Mouse (Mus musculus) megakaryocyte, embryonic 14.5 days (primary cell): ENCODE data around the gene Rap1gap. TPM values are rescaled to one million over a fixed set of nuclear protein-coding genes. Genes with fewer than 3 reads are reported as not detected.

ENCODE experiments used
- H3K27me3 ChIP-seq: replicated peaks from 2 replicates; pipeline ENCODE3; 2012; ENCODE audit warnings: inconsistent platforms
- H3K36me3 ChIP-seq: replicated peaks from 2 replicates; pipeline ENCODE3; 2012; ENCODE audit warnings: low read length, inconsistent platforms, mixed read lengths
- H3K4me1 ChIP-seq: 2 replicates; pipeline ENCODE4 v1.6.1; 2012; ENCODE audit warnings: inconsistent platforms
- H3K4me3 ChIP-seq: replicated peaks from 2 replicates; pipeline ENCODE3; 2012; ENCODE audit warnings: moderate library complexity, mild to moderate bottlenecking, inconsistent platforms
- H3K9me3 ChIP-seq: 2 replicates; pipeline ENCODE4 v1.6.1; 2012; ENCODE audit warnings: inconsistent platforms
- FLI1 ChIP-seq: IDR thresholded peaks from 2 replicates; pipeline ENCODE4 v1.6.1; 2012; ENCODE audit warnings: low read length, inconsistent platforms, mixed read lengths
- GATA1 ChIP-seq: IDR thresholded peaks from 3 replicates; pipeline ENCODE4 v1.6.1; 2012; ENCODE audit warnings: mixed read lengths, low read length, inconsistent platforms, borderline replicate concordance
- polyA plus RNA-seq: library from polyadenylated mRNA; stranded (reverse); fragments of >175 nt; gene quantifications from 2 replicates; pipeline ENCODE4 v1.2.3, GENCODE M21; 2012; ENCODE audit warnings: low replicate concordance; ENCODE audit not compliant: insufficient read depth

The Rap1gap gene
- polyA plus RNA-seq, 1 experiment: 3.9 TPM

DNA sequence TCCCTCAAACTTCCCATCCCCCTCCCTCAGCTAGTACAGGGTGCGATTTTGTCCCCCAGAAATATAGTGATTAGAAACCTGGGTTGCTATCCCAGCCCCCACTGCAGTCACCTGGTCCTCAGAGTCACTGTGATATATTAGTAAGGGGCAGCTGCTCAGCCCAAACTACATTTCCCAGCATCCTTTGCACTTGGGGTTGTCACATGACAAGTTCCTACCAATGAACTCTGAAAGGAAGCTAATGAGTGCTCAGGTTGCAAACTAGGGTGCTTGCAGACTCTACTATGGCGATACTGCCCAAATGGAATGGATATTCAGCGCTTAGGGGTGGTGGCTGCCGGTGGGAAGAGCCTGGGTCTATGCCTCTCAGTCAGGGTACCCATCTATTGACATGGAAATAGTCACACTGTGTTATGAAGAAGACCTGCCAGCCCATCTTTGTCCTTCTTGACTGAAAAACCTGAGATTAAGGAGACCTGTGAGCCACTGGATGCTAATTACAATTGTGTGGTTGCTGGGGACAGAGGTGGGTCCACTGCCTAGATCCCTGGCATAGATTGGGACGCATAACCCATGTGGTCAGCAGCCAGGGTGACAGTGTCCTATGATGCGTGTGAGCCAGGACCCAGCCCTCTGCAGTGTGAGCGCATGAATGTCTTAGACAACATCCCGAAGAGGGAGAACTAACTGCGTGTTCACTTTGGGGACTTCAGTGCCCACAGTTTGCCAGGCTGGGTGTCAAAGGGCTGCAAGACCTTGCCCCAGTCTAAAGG lies 74.8 kb downstream of the Rap1gap start:
- Histone ChIP-seq H3K4me3 (no peak overlapping the region), H3K36me3 (no peaks in the 10 kb centered on the region), H3K4me1 (peaks cover 22% of the 10 kb centered on the region), H3K27me3 (peaks cover 83% of the 10 kb centered on the region), H3K9me3 (no peaks in the 10 kb centered on the region)
- TF ChIP-seq GATA1 (no peak), FLI1 (no peak)

DNA sequence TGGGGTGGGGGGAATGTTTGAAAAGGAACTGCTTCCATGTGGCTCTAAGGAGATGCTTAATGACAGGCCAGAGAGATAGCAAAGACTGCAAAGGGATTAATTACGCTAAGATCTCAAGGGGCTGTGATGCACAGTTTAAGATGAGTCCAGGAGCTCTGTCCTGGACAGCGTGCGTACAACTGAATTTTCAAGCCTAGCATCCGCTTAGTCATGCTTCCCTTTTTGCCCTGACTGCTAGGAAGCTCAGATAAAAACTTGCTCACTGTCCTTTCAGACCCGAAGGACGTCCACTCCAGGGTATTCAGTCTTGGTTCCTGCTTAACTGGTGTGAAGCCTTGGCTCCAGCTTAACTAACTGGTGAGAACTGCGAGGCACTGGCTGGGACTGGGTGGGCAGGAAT lies 75.8 kb downstream of the Rap1gap start:
- Histone ChIP-seq H3K4me3 (no peak overlapping the region), H3K4me1 (peaks cover 22% of the 10 kb centered on the region), H3K27me3 (peaks cover 79% of the 10 kb centered on the region), H3K36me3 (no peaks in the 10 kb centered on the region), H3K9me3 (no peaks in the 10 kb centered on the region)
- TF ChIP-seq GATA1 (no peak), FLI1 (no peak)

DNA sequence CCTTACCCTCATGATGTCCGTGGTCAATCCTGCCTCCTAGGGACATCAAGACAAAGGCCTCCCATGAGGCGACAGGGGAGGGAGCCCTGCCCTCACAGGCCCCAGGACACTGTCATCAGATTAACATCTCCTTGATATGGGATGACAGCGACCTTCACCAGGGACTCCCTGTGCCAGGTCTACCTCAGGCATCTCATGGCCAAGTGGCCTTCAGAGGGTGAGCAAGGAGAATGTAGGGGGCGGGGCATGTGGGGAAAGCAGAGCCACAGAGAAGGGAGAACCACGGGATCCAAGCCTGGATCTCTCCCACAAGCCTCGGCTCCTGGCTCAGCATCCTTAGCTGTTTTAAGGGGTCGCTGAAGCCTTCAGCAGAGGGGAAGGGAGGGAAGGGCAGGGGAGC lies 79.3 kb downstream of the Rap1gap start:
- Histone ChIP-seq H3K9me3 (no peaks in the 10 kb centered on the region), H3K36me3 (no peaks in the 10 kb centered on the region), H3K27me3 (peaks cover 80% of the 10 kb centered on the region), H3K4me1 (peaks cover 22% of the 10 kb centered on the region), H3K4me3 (no peak overlapping the region)
- no peak for TF ChIP-seq FLI1
- TF ChIP-seq GATA1: no peak

DNA sequence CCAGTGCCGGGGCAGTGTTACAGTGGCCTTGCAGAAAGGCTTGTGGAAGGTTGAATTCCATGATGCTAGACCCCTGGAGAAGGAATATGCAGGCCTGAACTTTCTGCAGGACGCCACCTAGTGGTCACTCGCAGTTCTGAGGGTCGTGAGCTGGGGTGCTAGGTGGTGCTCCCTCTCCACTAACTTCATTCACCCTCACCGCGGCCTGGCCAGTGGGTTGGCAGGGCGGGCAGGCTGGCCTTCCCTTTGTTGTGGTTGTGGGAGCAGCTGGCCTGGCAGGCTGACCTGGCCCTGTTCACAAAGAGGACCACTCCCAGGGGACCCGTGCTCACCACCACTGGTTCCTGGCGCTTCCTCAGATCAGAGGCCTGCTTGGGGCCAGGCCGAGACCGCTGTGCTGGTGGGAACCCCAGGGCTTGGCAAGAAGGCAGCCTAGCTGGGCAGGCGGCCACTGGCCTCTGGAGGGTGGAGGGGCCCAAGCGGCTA lies 80.0 kb downstream of the Rap1gap start:
- peaks cover 18% of the 10 kb centered on the region for H3K4me1 ChIP-seq
- peaks cover 82% of the 10 kb centered on the region for H3K27me3 ChIP-seq
- H3K36me3 ChIP-seq: no peaks in the 10 kb centered on the region
- no peaks in the 10 kb centered on the region for H3K9me3 ChIP-seq
- TF ChIP-seq FLI1 (no peak), GATA1 (no peak)
- H3K4me3 ChIP-seq: no peak overlapping the region

DNA sequence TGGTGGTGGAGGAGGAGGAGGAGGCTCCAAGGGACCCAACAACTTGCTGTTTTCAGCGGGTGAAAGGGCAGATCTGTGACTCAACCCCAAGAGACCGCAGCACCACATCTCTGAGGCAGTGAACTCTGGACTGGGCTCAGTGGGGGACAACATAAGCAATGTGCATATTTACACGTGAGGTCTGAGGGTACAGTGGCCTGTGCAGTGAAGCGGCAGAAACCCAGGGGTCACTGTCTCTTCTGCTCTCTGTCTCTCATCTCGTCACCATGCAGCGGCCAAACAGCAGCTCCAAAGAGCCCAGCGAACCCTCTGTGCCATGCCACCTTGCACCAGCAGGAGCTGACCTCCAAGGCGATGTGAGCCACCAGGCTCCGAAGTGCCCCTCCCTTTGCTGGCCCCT lies 82.6 kb downstream of the Rap1gap start:
- no peaks in the 10 kb centered on the region for H3K9me3 ChIP-seq
- H3K36me3 ChIP-seq: no peaks in the 10 kb centered on the region
- no peaks in the 10 kb centered on the region for H3K4me1 ChIP-seq
- TF ChIP-seq GATA1: no peak
- peaks cover 85% of the 10 kb centered on the region for H3K27me3 ChIP-seq
- H3K4me3 ChIP-seq: no peak overlapping the region

DNA sequence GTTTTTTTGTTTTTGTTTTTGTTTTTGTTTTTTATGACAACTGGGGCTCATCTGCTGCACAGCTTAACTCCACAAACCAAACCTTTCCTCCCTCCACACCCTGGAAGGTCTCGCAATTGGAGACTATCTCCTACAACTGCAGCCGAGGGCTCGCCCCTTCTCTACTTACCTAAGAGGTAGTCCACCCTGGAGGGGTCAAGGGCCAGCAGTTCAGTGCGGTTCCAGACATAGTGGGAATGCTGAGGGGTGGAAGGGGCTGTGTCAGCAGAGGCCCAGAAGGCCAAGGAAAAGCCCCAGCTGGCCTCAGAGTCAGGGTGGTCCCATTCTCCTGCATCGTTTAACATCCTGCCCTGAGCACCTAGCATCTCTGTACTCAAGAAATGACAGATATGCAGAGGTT lies 83.1 kb downstream of the Rap1gap start:
- Histone ChIP-seq H3K4me1 (no peaks in the 10 kb centered on the region), H3K36me3 (no peaks in the 10 kb centered on the region), H3K4me3 (no peak overlapping the region), H3K27me3 (peaks cover 84% of the 10 kb centered on the region), H3K9me3 (no peaks in the 10 kb centered on the region)
- no peak for TF ChIP-seq FLI1
- TF ChIP-seq GATA1: no peak

DNA sequence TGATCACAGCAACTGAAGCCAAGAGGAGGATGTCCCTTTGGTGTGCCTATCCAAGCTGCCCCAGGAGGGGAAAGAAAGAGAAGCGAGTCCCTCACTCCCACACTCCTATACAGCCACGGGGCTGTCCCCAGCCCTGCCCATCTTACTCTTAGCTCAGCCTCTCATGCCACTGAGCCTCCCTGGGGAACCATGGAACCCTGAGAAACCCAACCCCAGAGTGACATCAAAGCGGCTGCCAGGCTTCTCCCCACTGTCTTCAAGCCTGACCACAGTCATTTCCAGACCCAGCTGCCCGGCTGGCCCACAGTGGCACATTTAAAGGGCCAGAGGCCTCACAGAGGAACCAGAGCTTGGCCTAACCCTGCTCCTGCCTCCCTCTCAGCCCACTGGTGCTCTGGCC lies 84.2 kb downstream of the Rap1gap start:
- Histone ChIP-seq H3K27me3 (peaks cover 79% of the 10 kb centered on the region), H3K4me1 (no peaks in the 10 kb centered on the region), H3K9me3 (no peaks in the 10 kb centered on the region), H3K4me3 (no peak overlapping the region), H3K36me3 (no peaks in the 10 kb centered on the region)
- TF ChIP-seq FLI1: no peak
- no peak for TF ChIP-seq GATA1

DNA sequence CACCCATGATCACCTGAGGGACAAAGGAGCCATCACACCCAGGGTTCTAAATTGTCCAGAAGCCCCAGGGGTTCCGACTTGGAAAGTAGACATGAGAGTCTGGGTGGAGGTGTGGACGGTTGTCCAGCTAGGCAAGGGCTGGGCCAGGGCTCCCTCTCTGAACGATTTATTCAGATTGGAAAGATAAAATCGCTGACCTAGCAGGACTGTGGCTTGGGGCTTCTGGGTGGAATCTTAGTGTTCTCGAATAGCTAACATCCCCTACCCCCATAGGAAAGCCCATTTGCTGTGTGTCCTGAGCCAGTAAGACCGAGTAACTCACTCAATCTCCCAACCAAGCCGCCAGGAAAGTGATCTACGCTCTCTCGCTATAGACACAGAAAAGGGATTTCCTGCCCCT lies 85.2 kb downstream of the Rap1gap start:
- TF ChIP-seq GATA1 (no peak), FLI1 (no peak)
- Histone ChIP-seq H3K4me3 (no peak overlapping the region), H3K4me1 (no peaks in the 10 kb centered on the region), H3K9me3 (no peaks in the 10 kb centered on the region), H3K27me3 (peaks cover 79% of the 10 kb centered on the region), H3K36me3 (no peaks in the 10 kb centered on the region)

DNA sequence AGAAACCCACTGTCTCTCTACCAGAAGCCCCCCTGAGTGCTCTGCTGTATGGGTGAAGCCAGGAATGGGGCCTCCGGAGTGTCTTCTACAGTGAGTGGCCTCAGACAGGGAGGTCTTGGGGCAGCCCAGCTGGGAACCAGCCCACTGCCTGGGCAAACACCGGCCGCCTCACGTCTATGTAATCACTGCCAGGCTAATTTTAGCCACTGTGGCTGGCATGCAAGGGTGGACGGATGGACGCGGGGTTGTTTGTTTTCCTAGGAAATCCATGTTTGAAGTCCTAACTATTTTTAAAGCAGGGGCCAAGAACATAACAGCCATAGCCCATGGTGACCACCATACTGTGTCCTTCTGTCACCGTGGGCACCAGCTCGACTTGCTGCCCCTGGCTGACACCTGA lies 85.6 kb downstream of the Rap1gap start:
- Histone ChIP-seq H3K9me3 (no peaks in the 10 kb centered on the region), H3K4me1 (no peaks in the 10 kb centered on the region), H3K4me3 (no peak overlapping the region), H3K27me3 (peaks cover 80% of the 10 kb centered on the region), H3K36me3 (no peaks in the 10 kb centered on the region)
- TF ChIP-seq FLI1 (no peak), GATA1 (no peak)

DNA sequence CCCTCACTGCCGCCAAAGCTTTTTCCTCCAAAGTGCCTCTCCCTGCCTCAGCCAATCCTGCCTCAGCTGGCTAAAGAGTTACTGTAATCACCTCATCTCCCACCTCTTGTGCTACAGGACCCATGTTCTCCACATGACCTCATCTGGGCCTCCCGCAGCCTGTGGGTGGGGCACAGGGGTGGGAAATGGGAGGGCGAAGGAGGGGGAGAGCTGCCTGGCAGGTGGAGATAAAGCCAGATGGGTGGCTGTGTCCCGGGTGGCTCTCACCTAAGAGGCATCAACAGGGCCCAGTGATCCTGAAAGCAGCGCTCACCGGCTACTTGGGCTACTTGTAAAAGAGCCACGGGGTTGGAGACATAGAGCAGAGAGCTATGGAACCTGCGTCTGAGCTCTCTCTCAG lies 86.8 kb downstream of the Rap1gap start:
- Histone ChIP-seq H3K4me1 (no peaks in the 10 kb centered on the region), H3K9me3 (no peaks in the 10 kb centered on the region), H3K27me3 (peaks cover 82% of the 10 kb centered on the region), H3K4me3 (no peak overlapping the region), H3K36me3 (no peaks in the 10 kb centered on the region)
- TF ChIP-seq GATA1 (no peak), FLI1 (no peak)

DNA sequence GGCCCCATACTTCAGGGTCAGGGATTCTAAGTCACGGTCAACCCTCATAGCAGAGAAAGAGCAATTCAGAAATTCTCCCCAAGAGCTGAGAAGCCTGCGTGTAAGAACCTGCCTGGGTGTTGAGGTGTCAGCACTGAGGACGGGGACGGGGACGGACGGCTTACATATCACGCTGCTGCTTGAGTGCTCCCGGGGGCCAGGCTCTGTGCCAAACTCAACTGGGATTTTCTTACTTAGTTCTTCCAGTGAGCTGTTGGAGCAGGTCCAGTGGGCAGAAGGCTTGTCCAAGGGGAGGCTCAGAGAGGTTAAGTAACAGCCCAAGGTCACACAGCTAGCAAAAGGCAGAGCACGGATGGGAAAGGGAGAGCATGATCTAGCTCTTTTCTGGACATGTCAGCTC lies 87.2 kb downstream of the Rap1gap start:
- peak overlapping the region; percentile 23 for H3K4me3 ChIP-seq
- no peaks in the 10 kb centered on the region for H3K36me3 ChIP-seq
- peaks cover 82% of the 10 kb centered on the region for H3K27me3 ChIP-seq
- H3K9me3 ChIP-seq: no peaks in the 10 kb centered on the region
- TF ChIP-seq FLI1 (no peak), GATA1 (no peak)
- no peaks in the 10 kb centered on the region for H3K4me1 ChIP-seq
